Mouse (Mus musculus) neutrophil, adult 5-6 weeks (primary cell): ENCODE results near the gene Irf8. TPM values are rescaled to one million over a fixed set of nuclear protein-coding genes. Genes with fewer than 3 reads are reported as not detected.

Experiments used
- ATAC-seq: fragments of 151-379, 151-347 bp; 2 replicates; pipeline ENCODE4 v1.8.0; 2017; ENCODE audit warnings: mild to moderate bottlenecking, moderate TSS enrichment; ENCODE audit not compliant: insufficient number of reproducible peaks, poor library complexity, low FRiP score, severe bottlenecking; ENCODE audit errors: extremely low read depth
- total RNA-seq: library from RNA; stranded (forward); fragments of 200-1000 nt; gene quantifications from 2 replicates; pipeline ENCODE4 v1.2.3, GENCODE M21; 2017

The Irf8 gene
- total RNA-seq: 139 and 159 TPM in 2 replicates

DNA sequence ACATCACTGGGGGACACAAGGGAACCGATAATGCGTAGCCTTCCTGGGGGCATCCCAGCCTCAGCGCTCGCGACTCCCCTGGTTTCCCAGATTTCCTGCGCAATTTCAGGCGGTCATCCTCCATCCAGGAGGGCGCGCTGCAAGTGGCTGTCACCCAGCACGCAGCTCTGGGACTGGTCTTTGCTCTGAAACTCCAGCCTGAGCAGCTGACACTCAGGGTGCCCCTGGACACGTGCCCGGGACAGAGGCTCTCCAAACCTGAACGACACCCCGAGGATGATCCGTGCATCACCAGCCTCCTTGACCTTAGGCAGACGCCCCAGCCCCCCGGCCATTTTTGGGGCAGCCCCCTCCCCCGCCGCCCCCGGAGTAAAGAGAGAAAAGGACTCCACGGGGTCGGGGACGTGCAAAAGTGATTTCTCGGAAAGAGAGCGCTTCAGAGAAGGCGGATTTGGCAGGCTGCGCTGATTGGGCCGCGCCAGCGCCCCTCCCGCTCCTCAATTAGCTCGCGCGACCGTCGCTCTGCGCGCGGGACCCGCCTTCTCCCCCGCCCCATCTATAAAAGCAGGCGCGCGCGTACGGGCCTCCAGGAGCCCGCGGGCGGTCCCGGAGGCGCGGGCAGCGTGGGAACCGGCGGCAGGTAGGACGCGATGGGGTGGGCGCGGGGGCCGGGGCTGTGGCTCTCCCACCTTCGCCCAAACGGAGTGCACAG is at the start of gene Irf8:
Gene Irf8, plus strand, starts transcription at position 589 of the 712 bp plus-strand sequence.
- peak; percentile 71 for ATAC-seq

DNA sequence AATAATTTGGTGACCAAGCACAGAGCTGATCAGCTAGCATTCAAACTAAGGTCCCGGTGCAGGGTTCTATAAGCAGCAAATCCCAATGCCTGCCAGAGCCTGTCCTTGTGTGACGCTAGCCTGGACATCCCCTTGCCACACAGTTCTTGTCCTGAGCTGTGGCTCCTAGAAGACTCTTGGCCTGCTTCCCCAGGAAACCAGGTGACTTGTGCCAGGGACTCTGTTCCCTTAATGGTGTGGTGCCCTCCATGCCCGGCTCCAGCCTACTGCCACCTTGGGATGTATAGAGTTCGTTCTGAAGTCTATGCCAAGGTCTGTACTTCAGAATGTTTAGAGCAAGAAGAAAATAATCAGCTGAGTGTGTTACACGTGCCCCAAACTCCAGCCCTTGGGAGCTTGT is 49.6 kb upstream of the Irf8 start:
- ATAC-seq: no peak

DNA sequence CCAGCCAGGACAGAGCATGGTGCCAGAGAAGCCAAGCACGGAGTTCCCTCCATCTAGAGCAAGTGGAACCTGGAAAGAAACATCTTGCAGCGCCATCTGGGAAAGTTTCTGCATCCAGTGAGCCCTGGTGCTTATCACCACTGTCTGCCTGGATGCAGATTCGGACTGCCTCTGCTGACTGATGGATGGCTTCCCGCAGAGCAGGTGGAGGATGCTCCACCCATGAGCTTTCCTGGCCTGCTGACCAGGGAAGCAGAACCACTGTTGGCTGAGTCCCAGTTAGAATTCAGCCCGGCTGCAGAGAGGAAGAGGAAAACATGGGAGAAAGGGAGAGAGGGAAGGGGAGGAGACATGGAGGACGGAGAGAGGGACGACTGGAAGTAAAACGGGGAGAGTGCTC is 48.4 kb upstream of the Irf8 start:
- no peak for ATAC-seq

GRCm38 (mm10) chr8:120688511-120688910 is 47.6 kb upstream of the Irf8 start:
- ATAC-seq: no peak

DNA sequence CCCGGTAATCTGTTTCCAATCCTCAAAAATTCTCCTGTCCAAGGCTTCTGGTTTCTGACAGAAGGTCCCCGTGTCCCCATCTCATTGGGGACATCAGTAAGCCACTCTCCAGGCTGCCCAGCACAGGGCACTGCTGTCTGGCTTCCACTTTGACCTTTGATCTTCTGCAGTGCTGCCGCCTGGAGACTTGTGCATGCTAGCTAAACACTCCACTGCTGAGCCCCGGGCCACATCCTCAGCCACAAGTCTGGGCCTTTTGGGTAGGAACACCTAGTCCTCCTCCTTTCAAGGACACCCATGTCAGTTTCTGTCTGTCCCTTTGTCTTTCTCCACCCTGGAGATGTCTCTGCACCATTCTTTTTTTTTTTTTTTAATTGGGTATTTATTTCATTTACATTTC is 43.2 kb upstream of the Irf8 start:
- no peak for ATAC-seq

GRCm38 (mm10) chr8:120693861-120694493 is 42.2 kb upstream of the Irf8 start:
- ATAC-seq: no peak

DNA sequence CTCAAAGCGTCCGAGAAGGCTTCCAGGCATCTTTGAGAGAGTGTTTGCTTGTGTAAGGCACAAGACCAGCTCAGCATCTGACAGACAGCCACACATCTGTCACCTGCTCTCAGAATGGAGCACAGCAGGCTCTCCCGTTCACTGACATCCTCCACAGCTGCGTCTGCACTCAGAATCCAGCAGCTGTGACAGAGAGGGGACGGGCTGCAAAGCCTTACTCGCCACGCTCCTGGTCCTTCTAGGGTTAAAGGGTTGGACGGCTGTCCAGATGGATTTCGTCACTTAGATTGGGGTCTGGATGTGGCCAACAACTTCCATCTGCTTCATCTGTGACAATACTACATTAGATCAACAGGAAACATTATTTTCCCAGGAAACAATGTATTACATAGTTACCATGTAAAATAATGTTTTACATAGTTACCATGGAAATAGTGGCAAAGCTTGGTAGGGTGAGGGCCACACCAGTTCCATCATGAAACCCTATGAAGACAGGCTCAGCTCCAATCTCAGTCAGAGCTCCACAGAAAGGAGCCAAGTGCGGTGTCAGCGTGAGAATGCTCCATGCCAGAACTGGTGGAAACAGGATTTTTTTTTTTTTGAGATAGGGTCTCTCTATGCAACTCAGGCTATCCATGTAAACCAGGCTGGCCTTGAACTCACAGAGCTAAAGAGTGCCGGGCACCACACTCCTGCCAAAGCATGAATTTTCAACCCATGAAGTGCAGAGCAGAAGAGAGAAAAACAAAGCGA is 39.6 kb upstream of the Irf8 start:
- no peak for ATAC-seq

- ATAC-seq: no peak
Measured at GRCm38 (mm10) chr8:120697154-120697978, 38.8 kb upstream of the Irf8 start.

DNA sequence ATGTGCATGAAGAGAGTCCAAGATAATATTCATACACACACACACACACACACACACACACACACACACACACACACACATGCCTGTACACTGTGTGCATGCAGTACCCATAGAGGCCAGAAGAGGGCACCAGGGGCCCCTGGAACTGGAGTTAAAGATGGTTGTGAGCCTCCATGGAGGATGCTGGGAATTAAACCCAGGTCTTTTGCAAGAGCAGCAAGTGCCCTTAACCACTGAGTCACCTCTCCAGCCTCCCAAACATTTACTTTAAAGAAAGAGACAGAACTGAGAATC is 38.2 kb upstream of the Irf8 start:
- no peak for ATAC-seq

- ATAC-seq: no peak
Measured at GRCm38 (mm10) chr8:120698426-120698825, 37.7 kb upstream of the Irf8 start.

DNA sequence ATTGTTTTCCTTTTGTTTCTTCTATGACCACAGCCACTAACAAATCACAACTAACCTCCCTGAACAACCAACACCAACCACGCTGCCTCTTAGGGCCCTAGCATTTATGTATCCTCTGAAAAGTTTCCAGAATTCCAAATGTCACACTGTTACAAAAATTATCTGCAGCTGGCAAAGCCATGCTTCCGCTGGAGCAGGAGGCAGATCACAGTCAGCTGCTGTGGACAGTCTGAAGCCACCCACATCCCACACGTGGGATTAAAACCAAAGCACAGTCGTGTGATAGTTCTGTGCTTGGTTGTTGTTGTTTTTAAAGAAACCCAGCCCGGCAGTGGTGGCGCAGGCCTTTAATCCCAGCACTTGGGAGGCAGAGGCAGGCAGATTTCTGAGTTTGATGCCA is 37.1 kb upstream of the Irf8 start:
- ATAC-seq: no peak

GRCm38 (mm10) chr8:120699565-120699964 is 36.6 kb upstream of the Irf8 start:
- no peak for ATAC-seq

DNA sequence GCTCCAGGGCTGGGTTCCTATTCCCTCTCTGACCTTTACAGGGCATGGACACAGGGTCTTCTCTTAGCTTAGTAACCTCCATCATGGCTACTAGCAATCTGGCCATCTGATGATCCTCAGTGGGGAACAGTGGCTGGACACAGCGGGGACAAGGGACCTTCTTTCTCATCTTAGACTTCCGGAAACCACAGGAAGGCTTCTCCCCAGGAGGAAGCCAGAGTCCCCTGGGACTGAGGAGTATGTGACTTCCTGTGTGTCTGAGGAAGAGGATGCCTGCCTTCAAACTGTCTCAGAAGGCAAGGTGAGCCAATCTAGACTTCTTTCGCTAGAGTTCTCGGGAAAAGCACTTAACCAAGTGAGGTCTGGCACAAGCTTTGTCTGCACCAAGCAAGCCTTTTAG is 36.1 kb upstream of the Irf8 start:
- no peak for ATAC-seq

DNA sequence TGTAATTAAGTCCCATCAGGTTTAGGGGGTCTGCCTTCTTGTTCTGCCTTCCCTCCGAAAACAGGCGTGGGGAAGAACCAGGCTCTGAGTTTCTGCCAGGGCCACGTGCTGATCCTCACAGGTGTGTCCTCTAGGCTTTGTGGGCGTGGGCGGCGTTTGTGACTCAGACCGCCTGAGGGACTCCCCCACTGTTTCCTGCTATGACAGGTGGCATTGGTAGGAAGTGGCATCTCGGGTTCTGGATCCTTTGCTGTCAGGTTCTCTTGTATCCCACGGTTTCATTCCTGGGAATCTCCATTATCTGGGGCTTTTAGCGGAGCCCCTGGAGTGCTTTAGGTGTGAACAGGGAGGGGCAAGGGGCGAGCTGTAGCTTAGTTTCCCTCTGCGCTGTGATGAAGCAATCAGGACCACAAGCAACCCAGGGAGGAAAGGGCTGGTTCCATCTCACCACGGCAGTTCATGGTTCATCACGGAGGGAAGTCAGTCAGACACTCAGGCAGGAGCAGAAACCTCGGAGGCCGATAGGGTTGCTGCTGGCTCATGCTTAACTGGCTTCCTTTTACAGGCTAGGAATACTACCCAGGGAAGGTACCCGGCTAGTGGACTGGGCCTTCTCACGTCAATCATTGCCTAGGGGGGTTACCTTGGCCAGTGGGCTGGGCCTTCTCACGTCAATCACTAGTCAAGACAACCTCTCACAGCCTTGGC is 34.2 kb upstream of the Irf8 start:
- peak; percentile 79 for ATAC-seq

GRCm38 (mm10) chr8:120704203-120704602 is 32.0 kb upstream of the Irf8 start:
- no peak for ATAC-seq

DNA sequence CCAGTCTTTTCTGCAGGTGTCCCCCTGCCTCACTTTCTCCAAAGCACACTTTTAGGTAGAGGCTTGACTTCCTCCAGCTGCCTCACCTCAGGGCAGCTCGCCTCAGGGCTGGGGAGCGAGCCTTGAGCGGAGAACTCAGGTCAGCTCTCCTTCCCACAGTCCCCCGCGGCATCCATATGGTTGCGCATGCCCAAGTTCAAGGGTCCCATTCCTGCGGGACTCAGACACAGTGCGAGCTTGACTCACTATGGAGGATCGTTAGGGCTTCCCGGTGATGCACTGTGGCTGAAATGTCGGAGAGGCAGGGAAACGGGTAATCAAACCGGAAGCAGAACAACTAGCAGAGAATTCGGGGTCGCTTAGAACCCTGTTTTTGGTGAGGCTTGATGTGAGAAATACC is 31.0 kb upstream of the Irf8 start:
- ATAC-seq: no peak

DNA sequence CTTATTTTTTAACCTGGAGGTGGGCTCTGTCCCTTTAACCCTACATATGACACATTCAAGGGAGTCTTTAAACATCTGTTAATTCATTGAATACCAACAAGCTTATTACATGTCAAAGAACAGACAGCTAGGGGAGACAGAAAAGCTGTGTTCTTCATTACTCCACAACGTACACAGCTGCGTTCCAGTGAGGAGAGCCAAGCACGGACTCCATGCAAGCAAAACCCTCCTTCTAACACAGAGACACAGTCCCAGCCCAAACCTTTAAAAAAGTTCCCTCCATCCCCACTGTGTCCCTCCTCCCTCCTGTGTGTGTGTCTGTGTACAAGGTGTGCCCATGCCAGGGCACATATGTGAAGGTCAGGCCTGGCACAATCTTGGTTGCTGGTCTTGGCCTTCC is 30.0 kb upstream of the Irf8 start:
- ATAC-seq: no peak

DNA sequence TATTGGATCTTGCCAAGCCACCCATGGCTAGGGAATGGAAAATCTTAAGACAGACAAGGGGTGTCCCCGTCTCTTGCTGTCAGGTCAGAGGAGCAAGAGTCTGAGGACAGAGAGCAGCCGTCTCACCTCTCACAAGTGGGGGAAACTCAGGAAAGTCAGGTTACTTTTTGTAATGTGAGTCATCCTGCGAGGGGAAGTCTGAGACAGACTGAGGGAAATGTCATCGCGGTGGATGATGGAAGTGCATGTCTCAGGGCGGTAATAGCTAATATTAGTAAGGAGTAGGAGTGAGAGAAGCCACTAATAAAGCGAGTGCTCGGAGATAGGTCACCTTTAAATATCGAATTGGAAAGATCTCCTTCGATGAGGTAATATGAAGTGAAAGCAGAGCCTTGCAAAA is 27.0 kb upstream of the Irf8 start:
- ATAC-seq: no peak

DNA sequence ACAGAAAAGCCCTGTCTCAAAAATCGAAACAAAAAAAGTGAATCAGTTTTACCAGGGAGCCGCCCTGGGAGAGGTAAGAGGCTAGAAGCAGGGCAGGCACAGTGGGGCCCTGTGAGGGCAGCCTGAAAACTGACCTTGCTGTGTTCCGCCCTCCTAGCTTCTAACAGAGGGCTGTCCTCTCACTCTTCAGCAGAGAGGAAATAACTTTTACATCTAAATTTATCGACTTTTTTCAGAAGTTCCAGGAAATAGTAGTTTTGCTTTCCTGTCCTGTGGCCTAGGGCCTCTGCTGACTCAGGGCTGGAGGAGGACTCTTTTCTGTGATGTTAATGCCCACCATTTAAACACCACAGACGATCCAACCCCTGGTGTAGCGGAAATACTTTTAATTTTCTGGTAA is 21.0 kb upstream of the Irf8 start:
- 0 out of 2 replicates have a peak, but pooled peaks have one; percentile 23 for ATAC-seq
